Mouse (Mus musculus): ENCODE results near the gene Sdc3.

Gene Sdc3

GRCm38 (mm10) chr4:130794771-130795170 lies 2.4 kb downstream of the Sdc3 start:
- DNase-seq: no peak

GRCm38 (mm10) chr4:130795970-130796369 lies 3.6 kb downstream of the Sdc3 start:
- no peak for DNase-seq

- DNase-seq: no peak
These were observed 5.1 kb downstream of the Sdc3 start for GRCm38 (mm10) chr4:130797201-130798051.

- DNase-seq: no peak
These were observed 6.1 kb downstream of the Sdc3 start for GRCm38 (mm10) chr4:130798416-130798815.

GRCm38 (mm10) chr4:130799118-130799517 lies 6.8 kb downstream of the Sdc3 start:
- DNase-seq: peak; percentile 51

- DNase-seq: no peak
These were observed 7.2 kb downstream of the Sdc3 start for GRCm38 (mm10) chr4:130799582-130799981.

- no peak for DNase-seq
These were observed 7.8 kb downstream of the Sdc3 start for GRCm38 (mm10) chr4:130800147-130800546.

- no peak for DNase-seq
These were observed 8.9 kb downstream of the Sdc3 start for GRCm38 (mm10) chr4:130801198-130801597.

- DNase-seq: no peak
These were observed 9.4 kb downstream of the Sdc3 start for GRCm38 (mm10) chr4:130801624-130802329.

- no peak for DNase-seq
These were observed 11.3 kb downstream of the Sdc3 start for GRCm38 (mm10) chr4:130803591-130803990.

GRCm38 (mm10) chr4:130804292-130804691 lies 12.0 kb downstream of the Sdc3 start:
- DNase-seq: no peak

GRCm38 (mm10) chr4:130804771-130805361 lies 12.5 kb downstream of the Sdc3 start:
- peak; percentile 89 for DNase-seq

- no peak for DNase-seq
These were observed 13.4 kb downstream of the Sdc3 start for GRCm38 (mm10) chr4:130805746-130806145.

GRCm38 (mm10) chr4:130806746-130807145 lies 14.4 kb downstream of the Sdc3 start:
- no peak for DNase-seq

- no peak for DNase-seq
These were observed 17.4 kb downstream of the Sdc3 start for GRCm38 (mm10) chr4:130809784-130810183.

GRCm38 (mm10) chr4:130810845-130811244 lies 18.5 kb downstream of the Sdc3 start:
- no peak for DNase-seq

GRCm38 (mm10) chr4:130811385-130811784 lies 19.0 kb downstream of the Sdc3 start:
- no peak for DNase-seq

- no peak for DNase-seq
These were observed 21.6 kb downstream of the Sdc3 start for GRCm38 (mm10) chr4:130813958-130814357.

- no peak for DNase-seq
These were observed 22.5 kb downstream of the Sdc3 start for GRCm38 (mm10) chr4:130814742-130815330.

- DNase-seq: no peak
These were observed 23.5 kb downstream of the Sdc3 start for GRCm38 (mm10) chr4:130815860-130816259.

GRCm38 (mm10) chr4:130819806-130820205 lies 27.5 kb downstream of the Sdc3 start:
- no peak for DNase-seq

- no peak for DNase-seq
These were observed 28.4 kb downstream of the Sdc3 start for GRCm38 (mm10) chr4:130820594-130821255.

All from cerebellum, adult 11 months (tissue).